Mouse (Mus musculus): Measurements from ENCODE around the gene Akap5. TPM values are rescaled to one million over a fixed set of nuclear protein-coding genes. Genes with fewer than 3 reads are reported as not detected.

Akap5 gene
- total RNA-seq, 2 experiments from 2014 or later, result 29.9 to 37.0 TPM

Other genes starting within 250 kb of the Akap5 start
- gene Esr2, start 147.6 kb upstream of the Akap5 start, total RNA-seq (2021), result under 1 TPM; 0.26 to 0.52 TPM
- gene Tex21, start 78.1 kb upstream of the Akap5 start, total RNA-seq (2021), result not detected
- 10 to 100 TPM; 34.4 to 37.2 TPM for gene Mthfd1, start 69.6 kb upstream of the Akap5 start, total RNA-seq (2021)
- 10 to 100 TPM; 19.0 to 22.2 TPM for gene Zbtb25, start 44.7 kb downstream of the Akap5 start, total RNA-seq (2021)
- 1 to 10 TPM; 3.7 to 4.6 TPM for gene Zbtb1, start 45.4 kb downstream of the Akap5 start, total RNA-seq (2021)
- 10 to 100 TPM in 1 of 2 experiments, 1 to 10 TPM in 1; 10.0 to 11.3 TPM for gene Hspa2, start 79.3 kb downstream of the Akap5 start, total RNA-seq (2021)
- gene Ppp1r36, start 92.6 kb downstream of the Akap5 start, total RNA-seq (2021), result under 1 TPM; 0.48 to 0.88 TPM
- 1 to 10 TPM; 3.0 to 3.3 TPM for gene Plekhg3, start 206.0 kb downstream of the Akap5 start, total RNA-seq (2021)

Measured in left cerebral cortex, postnatal 4 days (tissue).